Mouse (Mus musculus): ENCODE measurements around the gene Rsph3b.
A peak's percentile ranks its signal among the peaks of the same experiment; 100 is the strongest.
"Not testable (repeated sequence)": the region's sequence is repeated elsewhere in the genome, so short reads cannot be mapped to it uniquely, and the experiment has no call there.

Rsph3b gene

DNA sequence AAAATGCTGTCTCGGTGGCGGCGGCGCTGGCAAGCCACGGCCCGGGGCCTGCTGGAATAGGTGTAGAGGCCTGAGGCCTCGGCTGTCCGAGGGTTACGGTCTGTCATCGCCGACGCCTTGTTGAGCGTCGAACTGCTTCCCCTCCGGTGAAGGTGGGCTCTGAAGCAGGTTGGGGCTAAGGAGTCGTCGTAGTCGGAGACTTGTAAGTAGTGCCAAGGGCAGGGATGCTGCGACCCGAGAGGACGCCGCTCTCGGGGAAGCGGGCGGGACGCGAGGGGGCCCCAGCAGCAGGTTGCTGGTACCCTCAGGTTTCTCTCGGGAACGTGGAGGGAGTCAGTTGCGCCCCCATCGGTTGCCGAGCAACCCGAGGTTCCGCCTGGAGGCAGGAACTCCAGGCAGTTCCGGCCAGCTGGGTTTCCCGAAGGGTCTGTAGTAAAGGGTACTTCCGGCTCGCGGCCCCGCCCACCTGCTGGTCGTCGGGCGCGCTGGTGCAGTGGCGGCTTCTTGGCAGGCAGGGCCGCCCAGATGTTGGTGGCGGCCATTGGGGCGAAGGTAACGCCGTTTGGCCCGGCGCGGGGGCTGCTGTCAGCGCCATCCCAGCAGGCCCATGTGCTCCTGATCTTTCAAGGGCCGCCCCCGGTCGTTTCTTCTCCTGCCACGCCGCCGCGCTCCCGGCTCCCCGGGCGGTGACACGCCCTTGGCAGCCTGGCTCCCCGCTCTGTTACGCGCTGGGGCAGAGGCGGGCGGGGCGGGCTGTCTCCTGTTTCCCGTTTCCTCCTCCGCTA, at the start of gene Rsph3b:
Gene Rsph3b (minus strand): TSS at position 699 of the 785 bp plus-strand sequence.
- DNase-seq, result peak; percentile 89 to 92

DNA sequence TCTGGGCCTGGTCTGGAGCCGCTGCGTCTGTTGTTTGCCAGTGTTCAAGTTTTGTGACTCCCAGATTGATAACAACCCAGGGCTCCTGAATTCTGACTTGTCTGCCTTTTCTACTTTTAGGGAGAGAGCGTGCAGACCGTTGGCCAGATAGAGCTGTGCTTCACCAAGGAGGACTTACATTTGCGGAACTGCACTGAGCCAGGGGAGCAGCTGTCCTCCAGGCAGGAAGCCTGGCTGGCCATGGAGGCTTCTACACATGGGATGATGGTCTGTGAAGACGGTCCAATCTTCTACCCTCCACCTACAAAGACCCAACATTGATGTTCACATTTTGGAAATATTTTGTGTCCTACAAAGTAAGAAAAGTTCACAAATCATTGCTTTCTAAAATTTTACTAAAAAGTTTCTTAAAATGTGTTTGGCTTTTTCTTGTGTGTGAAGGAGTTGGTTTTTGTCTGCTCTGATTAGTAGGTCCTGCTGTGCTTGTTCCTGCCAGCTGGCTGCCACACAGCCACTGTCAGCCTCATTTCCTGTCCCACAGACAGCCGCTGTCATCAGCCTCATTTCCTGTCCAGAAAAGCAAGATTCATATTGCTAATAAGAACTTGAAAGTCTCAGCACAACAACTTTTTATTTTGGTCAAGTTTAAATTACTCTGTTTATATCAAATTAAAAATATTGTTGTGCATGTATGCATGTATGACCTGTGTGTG, 49.5 kb upstream of the Rsph3b start:
- not testable (repeated sequence) for DNase-seq

DNA sequence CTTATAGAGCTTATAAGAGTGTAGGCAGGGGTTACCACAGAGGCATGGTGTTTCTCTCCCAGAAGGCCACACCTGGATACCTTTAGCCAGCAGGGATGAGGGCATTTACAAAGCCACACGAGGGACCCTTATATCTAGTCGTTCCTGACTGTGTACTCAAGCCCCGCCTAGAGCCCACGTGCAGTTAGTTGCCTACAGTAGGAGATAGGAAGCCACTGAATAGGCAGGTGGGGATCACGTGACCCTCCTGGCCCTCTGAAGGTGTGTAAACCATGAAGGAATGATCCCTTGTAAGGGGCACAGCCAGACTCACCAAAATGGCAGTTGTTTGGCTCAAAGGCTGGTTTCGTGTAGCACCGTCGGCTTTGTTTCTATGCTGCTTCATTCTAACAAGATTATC, 48.3 kb upstream of the Rsph3b start:
- DNase-seq, result not testable (repeated sequence)

DNA sequence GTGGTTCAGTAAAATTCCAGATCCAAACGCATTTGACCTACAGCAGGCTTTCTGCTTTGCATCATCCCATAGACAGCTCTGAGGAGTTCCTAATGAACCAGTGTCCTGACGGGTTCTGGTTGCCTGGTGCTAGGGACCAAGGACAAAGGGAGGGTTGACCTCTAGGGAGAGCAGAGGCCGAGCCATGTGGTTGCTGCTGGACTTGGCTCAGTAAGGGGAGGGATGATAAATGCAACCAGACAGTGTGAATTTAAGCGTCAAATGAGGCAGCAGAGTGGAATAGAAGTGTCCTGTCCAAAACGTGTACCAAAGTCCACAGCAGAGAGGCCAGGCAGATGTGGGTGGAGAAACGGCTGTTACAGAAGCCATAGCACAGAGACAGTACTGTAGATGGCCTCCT, 47.0 kb upstream of the Rsph3b start:
- not testable (repeated sequence) for DNase-seq

DNA sequence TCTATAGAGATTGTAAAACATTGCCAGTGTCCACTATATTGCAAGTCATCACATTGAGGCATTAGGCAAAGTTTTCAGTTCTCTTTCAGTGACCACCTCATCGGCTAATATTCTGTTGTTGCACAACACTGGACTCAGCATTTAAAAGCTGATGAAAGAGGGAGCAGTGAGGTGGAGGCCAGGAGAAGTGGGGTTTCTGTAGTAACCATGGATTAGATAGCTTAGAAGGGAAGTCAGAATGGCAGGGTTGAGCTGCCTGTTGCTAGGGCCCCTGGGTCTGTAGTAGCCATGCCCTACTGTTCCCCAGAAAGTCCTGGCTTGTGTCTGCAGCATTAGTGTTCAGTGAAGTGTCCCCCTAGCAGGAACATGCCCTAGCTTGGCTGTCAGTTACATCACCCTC, 37.6 kb upstream of the Rsph3b start:
- DNase-seq, result not testable (repeated sequence)

DNA sequence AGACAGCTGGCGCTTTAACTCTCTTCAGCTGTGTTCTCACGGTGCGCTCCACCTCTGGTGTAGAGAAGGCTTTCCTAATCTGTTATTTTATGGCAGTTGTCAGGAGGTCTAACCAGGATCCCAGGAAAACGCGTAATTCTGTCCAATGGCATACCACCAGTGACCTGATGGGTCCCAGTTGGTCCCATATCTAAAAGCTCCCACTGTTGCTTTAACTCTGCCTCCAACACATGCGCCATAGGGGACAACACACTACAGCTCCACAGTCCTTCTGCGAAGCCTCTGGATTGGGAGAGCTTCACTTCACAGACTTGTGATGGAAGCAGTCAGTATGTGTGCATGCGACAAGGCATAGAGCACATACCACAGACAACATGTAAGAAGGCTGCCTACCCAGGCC, 31.7 kb upstream of the Rsph3b start:
- not testable (repeated sequence) for DNase-seq

DNA sequence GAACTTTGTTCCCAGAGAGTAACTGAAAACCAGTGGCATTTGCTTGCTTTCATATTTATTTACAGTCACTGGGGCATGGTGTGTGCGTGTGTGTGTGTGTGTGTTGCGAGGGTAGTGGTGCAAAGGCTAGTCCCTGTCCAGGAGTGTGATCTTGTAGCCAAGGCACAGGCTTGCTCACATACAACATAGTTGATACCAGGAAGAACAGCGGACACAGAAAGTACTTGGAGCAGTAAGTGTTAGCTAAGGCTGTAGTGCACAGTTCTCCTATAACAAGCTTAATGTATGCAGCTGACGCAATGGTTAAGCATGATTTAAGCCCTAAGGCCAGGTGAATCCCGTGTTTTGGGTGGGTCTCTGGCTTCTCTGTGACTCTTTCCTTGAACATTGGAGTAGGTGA, 30.9 kb upstream of the Rsph3b start:
- not testable (repeated sequence) for DNase-seq

DNA sequence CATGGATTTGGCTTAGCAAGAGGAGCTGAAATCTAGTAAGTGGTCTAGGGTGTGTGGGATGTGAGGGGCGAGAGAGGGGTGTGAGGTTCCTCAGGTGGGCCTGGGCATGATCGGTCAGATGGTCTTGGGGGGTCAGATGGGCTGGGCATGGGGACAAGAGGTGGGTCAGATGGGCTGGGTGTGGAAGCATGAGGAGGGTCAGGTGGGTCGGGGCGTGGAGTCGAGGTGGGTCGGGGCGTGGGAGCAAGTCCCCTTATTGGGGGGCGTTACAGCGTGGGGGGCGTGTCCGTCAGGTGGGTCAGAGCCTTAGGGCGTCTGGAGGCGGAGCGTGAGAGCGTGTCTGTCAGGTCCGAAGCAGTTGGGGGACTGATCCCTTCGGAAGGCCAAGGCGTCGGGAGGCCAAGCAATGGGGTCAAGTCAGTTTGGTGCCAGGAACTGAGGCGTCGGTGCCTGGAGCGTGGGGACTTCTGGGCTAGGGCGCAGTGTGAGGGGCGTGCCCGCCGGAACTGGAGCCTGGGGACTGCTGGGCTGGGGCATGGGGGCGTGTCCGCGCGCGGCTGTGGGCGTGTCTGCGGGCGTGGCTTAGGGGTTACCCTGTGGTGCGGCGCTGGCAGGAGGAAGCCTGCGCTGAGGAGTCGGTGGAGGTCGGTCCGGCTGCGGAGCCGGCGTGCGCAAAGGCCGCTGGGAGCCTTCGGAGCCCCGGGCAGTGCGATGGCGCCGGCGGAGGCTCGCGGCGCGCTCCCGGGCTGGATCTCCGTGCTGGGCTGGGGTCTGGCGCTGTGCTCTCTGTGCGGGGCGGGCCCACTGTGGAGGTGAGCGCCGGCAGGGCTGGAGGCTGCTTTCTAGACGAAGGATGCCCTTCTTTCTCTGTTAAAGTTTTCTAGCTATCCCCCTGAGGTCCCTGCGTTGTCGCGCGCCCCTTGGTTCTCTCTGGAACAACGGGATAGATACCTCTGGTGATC, 30.1 kb upstream of the Rsph3b start, which contains the start of gene Gm49721:
Gene Gm49721 (plus strand): TSS at position 618 of the 962 bp plus-strand sequence.
- DNase-seq, result peak; percentile 80 to 81

DNA sequence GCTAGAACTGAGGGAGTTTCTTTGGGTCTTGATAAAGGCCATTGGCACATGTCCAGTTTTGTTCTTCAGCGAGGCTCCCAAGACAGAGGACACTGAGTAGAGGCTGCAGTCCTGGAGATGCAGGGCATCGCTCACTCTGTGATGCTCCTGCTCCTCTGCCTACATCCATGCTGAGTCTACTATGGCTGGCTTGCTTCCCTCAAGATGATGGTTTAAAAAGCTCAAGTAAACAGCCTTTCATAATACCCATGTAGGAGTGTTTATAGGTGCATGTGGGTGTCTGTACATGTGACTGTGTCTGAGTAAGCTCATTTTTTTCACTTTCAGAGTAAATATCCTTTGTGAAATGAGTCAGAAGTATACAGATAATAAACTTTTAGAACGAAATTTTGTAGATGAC, 26.5 kb upstream of the Rsph3b start:
- DNase-seq, result not testable (repeated sequence)

DNA sequence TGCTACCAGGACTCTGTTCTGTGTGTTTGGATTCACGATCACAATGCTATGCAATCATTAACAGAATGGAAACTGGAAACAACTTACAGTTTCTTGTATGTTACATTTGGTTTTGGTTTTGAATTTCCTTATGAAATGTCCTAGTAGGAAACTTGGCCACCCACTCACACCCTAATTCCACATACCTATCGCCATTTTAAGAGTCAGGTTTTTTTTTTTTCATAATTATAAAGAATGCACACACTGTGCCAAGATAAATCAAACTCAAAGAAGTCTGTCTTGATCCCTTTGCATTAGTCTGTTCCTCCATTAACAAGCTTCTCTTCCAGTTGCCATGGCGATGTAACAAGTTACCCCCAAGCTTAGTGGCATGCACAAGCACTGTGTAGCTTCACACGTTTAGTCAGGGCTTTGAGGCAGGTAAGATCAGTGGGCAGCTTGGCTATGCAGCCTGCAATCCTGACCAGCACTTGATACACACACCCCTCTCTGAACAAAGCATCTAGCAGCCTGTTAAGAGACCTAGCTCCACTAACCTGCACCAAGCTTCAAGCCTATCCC, 24.4 kb upstream of the Rsph3b start:
- DNase-seq, result not testable (repeated sequence)

DNA sequence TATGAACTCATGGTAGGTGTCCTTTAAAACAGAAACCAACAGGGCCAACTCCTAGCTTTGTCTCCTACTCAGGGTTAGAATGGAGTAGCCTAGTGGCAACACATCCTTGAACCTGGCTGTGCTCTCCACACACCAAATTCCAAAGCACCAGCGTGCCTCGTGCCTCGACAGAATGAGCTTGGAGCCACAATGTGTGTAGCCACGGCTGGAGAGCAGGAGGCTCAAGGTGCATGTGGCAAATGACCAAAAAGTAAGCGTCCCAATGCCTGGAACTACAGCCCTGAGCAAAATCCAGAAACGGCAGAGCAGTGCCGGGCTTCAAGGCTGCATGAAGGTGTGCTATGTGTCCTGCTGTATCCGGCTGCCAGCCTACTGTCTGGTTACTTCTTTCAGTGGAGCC, 22.8 kb upstream of the Rsph3b start:
- DNase-seq, result not testable (repeated sequence)

DNA sequence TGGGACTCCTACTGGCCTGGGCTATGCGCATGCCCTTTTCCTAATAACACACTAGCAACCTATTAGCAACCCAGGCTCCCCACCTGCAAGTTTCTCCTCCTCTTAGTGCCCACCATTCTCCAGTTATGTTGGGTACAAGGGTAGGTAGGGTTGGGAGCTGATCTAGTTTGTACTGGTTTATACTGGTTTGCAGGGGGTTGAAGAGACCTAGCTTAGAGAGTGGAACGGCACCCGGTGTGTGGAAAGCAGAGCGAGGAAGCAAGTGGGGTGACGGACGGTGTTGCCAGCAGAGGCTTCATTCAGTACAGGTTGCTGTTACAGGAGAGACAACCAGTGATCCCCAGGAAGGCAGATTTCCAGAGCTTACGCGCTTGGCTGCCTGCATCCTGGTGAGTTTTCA, 21.9 kb upstream of the Rsph3b start, which contains the start of gene Rnaset2b:
Gene Rnaset2b (plus strand): TSS at position 301 of the 400 bp plus-strand sequence.
- DNase-seq, result not testable (repeated sequence)

DNA sequence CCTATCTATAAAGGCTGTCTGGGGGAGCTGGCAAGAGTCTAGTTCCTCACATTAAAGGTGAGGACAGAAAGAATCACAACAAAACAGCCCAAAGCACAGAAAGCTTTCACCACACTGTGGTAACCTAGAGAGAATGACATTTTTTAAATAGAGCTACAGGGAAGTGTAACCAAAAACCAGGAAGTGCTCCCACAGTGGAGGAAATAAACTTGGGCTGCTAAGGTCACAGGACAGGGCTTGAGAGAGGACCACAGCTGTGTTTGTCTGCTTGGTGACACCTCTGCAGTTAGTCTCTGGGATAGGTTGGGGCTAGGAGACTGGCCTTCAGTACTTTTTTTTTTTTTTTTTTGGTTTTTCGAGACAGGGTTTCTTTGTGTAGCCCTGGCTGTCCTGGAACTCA, 19.2 kb upstream of the Rsph3b start:
- not testable (repeated sequence) for DNase-seq

DNA sequence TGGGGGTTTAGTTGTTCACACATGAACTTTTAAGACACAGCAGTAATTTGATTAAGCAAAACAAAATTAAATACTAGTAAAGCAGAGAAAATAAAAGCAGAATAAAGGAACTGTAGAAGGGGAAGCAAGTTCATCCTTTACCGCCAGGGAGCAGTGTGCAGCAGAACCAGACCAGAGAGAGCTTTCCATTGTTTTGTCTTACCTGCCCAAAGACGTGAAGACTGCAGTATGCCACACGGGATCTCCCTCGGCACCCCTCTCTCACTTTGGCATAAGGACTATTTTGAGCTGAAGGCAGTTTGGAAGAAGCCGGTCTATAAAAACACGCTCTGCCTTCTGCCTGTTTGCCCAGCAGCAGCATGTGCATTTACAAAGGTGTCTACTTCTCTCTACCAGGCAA, 16.9 kb upstream of the Rsph3b start:
- DNase-seq, result peak in 1 of 2 experiments; percentile 20

DNA sequence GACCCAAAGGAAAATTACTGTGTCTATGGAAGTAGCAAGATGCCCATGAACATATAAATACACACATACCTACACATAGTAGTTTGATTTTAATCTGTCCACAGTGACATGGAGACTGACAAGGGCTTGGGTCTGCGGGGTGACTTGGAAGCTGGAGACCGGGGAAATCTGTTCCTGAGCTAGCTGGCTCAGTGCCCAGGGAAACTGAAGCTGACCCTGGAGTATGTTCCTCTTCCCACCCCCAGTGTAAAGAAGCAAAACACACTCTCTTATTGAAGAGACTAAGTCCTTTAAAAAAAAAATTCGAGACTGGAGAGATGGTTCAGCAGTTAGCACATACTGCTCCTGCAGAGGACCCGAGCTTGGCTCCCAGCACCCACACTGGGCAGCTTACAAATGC, 14.5 kb upstream of the Rsph3b start:
- DNase-seq, result not testable (repeated sequence)

DNA sequence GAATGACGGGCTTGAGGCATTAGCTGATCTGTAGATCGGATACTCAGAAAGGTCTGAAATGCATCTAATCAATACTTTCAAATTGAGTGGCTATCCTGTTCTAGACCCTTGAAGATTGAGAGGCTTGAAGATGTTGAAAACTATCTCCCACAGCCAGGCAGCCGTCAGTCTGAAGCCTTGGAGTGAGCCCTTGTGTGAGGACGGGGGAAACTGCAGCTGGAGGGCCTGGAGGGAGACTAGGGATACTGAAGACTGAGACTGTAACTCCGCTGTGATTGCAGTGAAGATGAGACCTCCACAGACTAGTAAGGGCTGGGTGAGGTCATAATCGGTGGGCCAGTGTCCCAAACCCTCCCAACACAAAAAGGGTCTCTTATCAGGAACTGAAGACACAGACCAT, 13.9 kb upstream of the Rsph3b start:
- DNase-seq, result not testable (repeated sequence)

DNA sequence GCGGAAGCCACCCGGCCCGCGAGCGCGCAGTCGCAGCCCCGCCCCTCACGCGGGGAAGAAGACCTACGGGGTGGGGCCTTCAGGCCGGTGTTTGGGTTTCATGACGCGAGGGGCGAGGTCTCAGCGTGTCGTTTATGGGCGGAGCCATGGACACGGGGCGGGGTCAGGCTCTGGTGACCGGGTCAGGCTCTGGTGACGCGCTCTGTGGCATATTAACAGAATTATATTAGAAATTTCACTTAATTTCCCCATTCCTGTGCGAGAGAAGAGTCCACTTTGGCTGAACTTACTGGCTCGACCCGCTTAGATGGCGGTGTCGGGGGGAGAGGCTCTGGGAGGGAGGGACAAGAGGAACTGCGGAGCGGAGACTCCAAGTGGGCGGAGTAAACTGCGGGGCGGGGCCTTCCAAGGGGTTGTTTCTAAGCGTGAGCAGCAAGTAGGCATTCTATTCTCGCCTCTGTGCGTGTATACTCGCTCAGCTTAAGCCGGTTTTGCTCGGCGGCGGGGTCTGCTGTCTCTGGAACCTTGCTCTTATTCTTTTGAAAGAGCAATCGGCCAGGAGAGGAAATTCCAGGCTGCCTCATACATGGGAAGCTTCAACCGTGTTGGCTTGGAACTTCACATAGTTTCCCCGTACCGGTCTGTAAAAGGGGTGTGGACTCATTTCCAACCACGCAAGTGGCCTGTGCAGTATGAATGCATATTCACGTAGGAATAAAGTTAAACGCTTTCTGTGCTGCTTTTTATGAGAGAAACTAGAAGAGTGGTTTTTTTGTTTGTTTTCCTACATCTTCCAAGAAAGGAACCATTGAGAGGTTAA, 12.9 kb upstream of the Rsph3b start:
- DNase-seq, result peak in 1 of 2 experiments; percentile 30

DNA sequence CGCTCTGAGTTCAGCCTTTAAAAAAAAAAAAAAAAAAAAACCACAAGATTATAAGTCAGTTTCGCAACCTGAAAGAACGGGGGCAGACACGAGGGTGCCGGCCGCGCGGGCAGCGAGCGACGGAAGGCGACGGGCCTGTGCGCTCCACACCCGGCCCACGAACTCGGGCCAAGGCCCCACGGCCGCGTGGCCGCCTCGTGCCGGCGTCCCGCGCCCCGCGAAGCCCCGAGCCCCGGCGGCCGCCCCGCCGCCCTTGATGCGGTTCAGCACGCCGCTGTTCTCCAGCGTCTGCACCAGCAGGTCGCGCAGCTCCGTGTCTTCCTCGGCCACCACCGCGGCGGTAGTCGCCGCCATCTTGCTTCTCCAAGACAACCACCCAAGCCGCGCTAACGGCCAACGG, 12.3 kb upstream of the Rsph3b start, which contains the start of gene Tagap1:
Gene Tagap1 (minus strand): TSS at position 381 of the 400 bp plus-strand sequence.
- peak; percentile 32 to 44 for DNase-seq

DNA sequence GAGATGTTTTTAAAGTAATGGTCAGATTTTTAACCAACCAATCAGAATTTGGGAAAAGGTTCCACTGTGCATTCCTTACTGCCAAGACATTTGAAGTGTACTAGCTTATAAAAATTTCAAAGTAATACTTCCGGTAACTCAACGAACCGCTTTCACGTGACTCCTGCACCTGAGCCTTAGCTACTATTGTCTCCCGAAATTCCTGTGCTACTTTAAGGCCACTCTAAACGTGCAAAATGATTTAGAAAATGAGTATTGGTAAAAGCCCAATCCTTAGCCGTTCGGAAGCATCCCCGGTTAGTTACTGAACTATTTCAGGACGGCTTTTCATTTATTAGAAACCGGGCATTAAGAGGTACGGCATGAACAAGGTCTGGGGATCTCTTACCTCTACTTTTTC, 11.9 kb upstream of the Rsph3b start:
- not testable (repeated sequence) for DNase-seq

DNA sequence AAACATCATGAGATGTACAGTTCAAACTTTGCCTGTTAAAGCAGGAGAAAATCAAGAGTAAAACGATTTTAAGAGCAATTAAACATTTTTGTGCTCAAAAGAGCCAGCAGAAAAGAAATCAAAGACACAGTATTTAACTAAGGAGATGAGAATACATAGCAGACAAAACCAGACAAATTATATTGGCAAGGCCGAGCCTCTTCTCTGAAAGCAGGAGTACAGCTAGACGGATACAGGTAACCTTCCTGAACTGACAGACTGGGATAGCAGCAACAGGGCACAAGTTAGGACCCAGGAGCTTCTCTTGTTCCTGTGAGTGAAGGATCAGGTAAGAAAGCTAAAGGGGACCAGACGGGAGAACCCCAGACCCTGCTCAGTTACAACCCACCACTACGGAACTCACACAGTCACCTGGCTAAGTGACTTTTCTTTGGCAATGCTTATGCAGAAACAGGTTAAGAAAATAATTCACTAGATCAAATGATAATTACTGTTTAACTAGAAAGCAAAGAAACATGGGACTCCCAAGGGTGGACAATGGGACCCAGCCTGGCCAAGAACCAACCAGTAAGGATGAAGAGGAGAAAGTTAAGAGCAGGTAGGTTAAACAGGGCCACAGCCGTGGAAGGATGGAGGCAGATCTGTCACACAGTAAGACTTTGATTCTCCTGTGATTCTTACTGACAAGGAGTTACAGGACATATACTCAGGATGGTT, 11.2 kb upstream of the Rsph3b start:
- not testable (repeated sequence) for DNase-seq

DNA sequence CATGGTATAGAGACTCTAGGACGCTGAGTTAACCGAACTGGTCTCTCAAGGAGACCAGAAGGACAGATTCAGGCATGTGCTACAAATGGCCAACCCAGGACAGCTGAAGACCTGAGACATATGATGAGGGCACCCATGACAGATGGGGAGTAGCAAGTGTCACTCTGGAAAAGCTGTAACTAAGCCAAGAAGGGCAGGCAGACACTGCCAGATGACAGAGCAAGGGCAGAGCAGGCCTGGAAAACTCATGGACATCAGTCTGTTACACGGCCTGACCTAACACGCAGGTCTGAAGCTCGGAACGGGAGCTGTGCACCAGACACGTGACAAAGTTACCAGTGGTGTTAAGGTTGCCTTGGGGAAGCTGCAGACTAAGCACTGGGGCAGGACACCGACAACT, 10.4 kb upstream of the Rsph3b start:
- not testable (repeated sequence) for DNase-seq

All from lung, adult 18-20 months (tissue).